Mouse (Mus musculus) kidney, adult 2 months (tissue): ENCODE data around the gene Mmgt1. TPM values are rescaled to one million over a fixed set of nuclear protein-coding genes. Genes with fewer than 3 reads are reported as not detected.
A peak's percentile ranks its signal among the peaks of the same experiment; 100 is the strongest.

Experiments used
- DNase-seq: peaks from one replicate; pipeline ENCODE4 v3.0.0; 2021
- H3K27ac ChIP-seq: fragments of 200-500 bp; 2 replicates; pipeline ENCODE4 v1.5.1; 2012; ENCODE audit warnings: low read depth, low read length, control low read depth, inconsistent platforms; ENCODE audit not compliant: insufficient read depth
- H3K27me3 ChIP-seq: fragments of 200-500 bp; replicated peaks from 2 replicates; pipeline ENCODE4 v1.6.1; 2012; ENCODE audit warnings: mild to moderate bottlenecking, moderate library complexity, low read length, inconsistent platforms; ENCODE audit not compliant: control insufficient read depth, insufficient read depth
- H3K36me3 ChIP-seq: fragments of 200-500 bp; 2 replicates; pipeline ENCODE4 v1.6.1; 2012; ENCODE audit warnings: mild to moderate bottlenecking, moderate library complexity, low read length, inconsistent platforms; ENCODE audit not compliant: control insufficient read depth, insufficient read depth
- H3K4me1 ChIP-seq: fragments of 200-500 bp; 2 replicates; pipeline ENCODE4 v1.6.1; 2011; ENCODE audit warnings: low read length; ENCODE audit not compliant: control insufficient read depth, insufficient read depth
- H3K4me3 ChIP-seq: fragments of 200-500 bp; 2 replicates; pipeline ENCODE4 v1.5.1; 2011; ENCODE audit warnings: mild to moderate bottlenecking, low read depth, low read length, control low read depth; ENCODE audit not compliant: insufficient read depth
- CTCF ChIP-seq: fragments of 200-500 bp; conservative IDR thresholded peaks from 2 replicates; pipeline ENCODE4 v1.5.1; 2011; ENCODE audit warnings: low read depth, mild to moderate bottlenecking, control low read depth, low read length, moderate library complexity, mixed read lengths; ENCODE audit not compliant: insufficient read depth, insufficient read length
- POLR2A ChIP-seq: fragments of 200-500 bp; IDR thresholded peaks from one replicate; pipeline ENCODE4 v1.6.1; 2011; ENCODE audit warnings: low read depth, low read length, control low read depth
- WGBS: fragments of 180-500 bp; shearing (Covaris S2); methylation state at CpG from one replicate; pipeline ENCODE4 v1.1.7; 2018; 5-methylcytosine and 5-hydroxymethylcytosine counted together
- polyA plus RNA-seq: library from polyadenylated mRNA; depleted of rRNA; stranded (reverse); fragments of >200 nt; gene quantifications from 2 replicates; pipeline ENCODE4 v1.2.3, GENCODE M21; 2012; rRNA removed

Mmgt1 gene
- polyA plus RNA-seq, 1 experiment, result 12.8 TPM

DNA sequence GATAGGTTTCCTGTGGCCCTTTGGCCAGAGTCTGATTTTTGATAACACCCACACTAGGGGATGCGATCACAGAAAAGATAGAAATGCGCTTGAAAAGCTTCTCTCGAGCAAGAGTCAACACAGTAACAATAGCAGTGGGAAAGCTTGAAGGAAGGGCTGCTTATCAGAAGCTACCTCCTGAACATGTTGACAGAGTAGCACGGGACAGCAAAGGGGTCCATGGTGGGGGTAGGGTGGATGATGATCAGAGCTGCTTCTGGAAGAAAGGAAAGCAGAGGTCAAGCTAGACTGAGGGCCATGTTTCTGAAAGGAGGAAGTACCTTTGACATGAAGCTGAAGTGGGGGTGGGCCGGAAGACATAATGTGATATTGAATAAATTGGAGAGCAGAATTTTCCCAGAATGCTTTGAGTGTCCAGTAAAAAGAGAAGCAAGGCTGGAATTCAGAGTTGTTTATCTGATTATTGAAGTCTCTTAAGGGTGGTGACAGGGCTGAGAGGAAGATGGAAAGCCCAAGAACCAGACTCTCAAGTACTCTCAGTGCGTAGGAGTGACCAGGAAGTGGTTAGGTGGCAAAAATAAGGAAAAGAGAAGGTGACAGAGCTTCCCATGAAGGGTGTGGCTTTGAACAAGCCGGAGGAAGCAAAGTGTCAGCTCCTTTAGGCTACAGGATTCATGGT is 9.3 kb upstream of the Mmgt1 start:
- DNase-seq, result no peak
- 78% methylated on average over 7 of the region's 7 CpGs for WGBS
- no peaks in the 10 kb centered on the region; the same call in 1 of the 2 replicates for H3K4me1 ChIP-seq
- no peaks in the 10 kb centered on the region for H3K27me3 ChIP-seq
- TF ChIP-seq POLR2A (no peak), CTCF (no peak)
- H3K27ac ChIP-seq, result no peak overlapping the region
- no peak overlapping the region for H3K4me3 ChIP-seq
- no peaks in the 10 kb centered on the region for H3K36me3 ChIP-seq

DNA sequence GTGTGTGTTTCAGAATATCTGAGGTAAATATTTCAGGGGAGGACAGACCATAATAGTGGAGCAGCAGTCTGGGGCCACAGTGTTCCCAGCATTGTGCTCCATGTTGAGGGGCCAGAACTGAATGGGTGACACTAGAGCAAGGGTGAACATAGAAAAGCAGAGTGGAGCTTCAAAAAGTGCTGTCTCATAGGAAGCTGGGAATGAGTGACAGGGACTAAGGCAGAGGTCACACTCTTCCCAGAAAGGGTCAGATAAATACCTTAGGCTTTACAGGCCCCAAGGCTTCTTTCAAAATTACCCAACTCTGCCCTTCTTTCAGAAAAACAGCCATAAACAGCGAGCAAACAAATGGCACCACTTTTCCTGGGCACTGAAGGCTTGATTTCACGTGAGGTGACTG is 8.7 kb upstream of the Mmgt1 start:
- 91% methylated on average over 2 of the region's 2 CpGs for WGBS
- no peaks in the 10 kb centered on the region for H3K27me3 ChIP-seq

DNA sequence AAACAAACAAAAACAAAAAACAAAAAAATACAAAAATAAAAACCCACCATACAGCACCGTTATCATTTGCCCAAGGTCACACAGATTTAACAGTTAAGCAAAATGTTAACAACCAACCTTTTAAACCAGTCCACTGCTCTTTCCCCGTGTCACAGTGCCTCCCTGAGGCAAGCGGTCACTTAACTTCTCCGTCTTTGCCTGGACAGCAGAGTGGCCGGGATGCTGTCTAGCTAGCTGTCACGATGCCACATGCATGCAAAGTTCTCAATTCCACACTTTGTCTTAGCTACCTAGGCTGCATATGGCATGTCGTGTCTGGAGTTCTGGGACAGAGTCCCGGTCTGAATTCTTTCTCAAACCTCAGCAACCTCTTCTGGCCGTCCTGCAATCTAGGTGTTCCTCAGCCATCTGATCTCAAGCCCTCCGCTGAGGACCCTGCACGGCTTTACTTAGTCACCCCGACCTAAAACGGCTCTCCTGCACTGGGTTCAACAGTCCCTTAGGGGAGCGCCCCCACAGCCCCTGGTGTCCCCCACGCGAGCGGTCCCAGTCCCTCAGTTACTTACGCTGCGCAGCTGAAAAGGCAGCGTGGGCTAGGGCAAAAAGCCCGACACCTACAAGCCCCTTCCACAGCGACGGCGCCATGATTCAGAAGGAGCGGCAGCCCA is 516 bp downstream of the Mmgt1 start:
- Histone ChIP-seq H3K27ac (peak overlapping the region; percentile 28; the same call in 1 of the 2 replicates), H3K27me3 (no peaks in the 10 kb centered on the region), H3K4me1 (0 out of 2 replicates have a peak, but pooled peaks cover 2% of the 10 kb centered on the region), H3K36me3 (no peaks in the 10 kb centered on the region), H3K4me3 (peak overlapping the region; percentile 89)
- TF ChIP-seq CTCF (peak; percentile 41; the same call in 1 of the 2 replicates), POLR2A (no peak)
- peak; percentile 39 for DNase-seq
- under 1% methylated on average over 25 of the region's 25 CpGs for WGBS

More for the DNA sequence above, 8.7 kb upstream of the Mmgt1 start:
- no peak for DNase-seq
- Histone ChIP-seq H3K4me3 (no peak overlapping the region), H3K27ac (no peak overlapping the region), H3K4me1 (no peaks in the 10 kb centered on the region; the same call in 1 of the 2 replicates), H3K36me3 (no peaks in the 10 kb centered on the region)
- TF ChIP-seq POLR2A (no peak), CTCF (no peak)

DNA sequence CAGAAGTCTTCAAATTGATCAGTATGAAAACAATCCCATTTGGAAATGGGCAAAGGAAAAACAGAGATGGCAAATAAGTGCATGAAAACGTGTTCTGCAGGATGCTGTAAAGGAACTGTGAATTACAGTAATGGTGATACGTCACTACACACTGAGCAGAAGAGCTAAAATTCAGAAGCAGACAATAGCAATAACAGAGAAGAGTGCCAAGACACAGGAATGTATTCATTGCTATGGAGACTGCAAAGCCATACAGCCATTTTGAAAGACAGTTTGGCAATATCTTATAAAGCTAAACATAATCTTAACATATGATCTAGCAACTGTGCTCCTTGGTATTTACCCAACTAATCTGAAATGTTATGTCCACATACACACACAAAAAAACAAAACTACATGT is 19.7 kb downstream of the Mmgt1 start:
- DNase-seq, result no peak
- 84% methylated on average over 2 of the region's 2 CpGs for WGBS
- no peak for TF ChIP-seq CTCF
- no peak for TF ChIP-seq POLR2A
- no peak overlapping the region for H3K4me3 ChIP-seq
- no peaks in the 10 kb centered on the region for H3K27me3 ChIP-seq
- no peaks in the 10 kb centered on the region for H3K36me3 ChIP-seq
- no peaks in the 10 kb centered on the region for H3K4me1 ChIP-seq
- H3K27ac ChIP-seq, result no peak overlapping the region

DNA sequence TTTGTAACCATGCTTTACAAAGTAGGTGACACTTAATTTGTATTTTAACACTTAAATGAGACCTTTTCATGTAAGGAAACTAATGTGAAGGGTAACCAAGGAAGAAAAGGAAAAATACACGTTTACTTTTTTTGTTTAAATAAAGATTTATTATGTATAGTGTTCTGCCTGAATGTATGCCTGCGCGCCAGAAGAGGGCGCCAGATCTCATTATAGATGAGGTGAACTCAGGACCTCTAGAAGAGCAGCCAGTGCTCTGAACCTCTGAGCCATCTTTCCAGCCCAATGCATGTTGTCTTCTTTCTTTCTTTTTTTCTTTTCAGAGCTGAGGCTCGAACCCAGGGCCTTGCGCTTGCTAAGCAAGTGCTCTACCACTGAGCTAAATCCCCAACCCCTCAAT is 25.4 kb downstream of the Mmgt1 start:
- H3K4me1 ChIP-seq, result no peaks in the 10 kb centered on the region
- WGBS, result 22% methylated on average over 6 of the region's 6 CpGs
- H3K27me3 ChIP-seq, result no peaks in the 10 kb centered on the region
- peak; percentile 11 for DNase-seq
- no peak overlapping the region for H3K27ac ChIP-seq
- TF ChIP-seq POLR2A, result no peak
- peak; percentile 50 for TF ChIP-seq CTCF
- H3K36me3 ChIP-seq, result no peaks in the 10 kb centered on the region
- no peak overlapping the region for H3K4me3 ChIP-seq

DNA sequence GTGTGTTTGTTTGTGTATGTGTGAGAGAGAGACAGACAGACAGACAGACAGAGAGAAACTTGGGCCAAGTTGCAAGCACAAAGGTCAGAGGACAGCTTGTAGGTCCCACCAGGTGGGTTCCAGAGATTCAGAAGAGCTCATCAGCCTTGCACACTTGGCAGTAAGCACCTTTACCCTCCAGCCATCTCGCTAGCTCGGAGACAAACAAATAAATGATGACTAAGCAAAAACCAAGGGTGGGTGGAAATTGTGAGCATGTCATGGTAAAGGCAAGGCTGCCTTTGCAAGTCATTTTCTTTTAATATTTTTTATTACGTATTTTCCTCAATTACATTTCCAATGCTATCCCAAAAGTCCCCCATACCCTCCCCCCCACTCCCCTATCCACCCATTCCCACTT is 44.3 kb downstream of the Mmgt1 start:
- Histone ChIP-seq H3K27ac (no peak overlapping the region), H3K4me1 (no peaks in the 10 kb centered on the region), H3K4me3 (no peak overlapping the region), H3K27me3 (no peaks in the 10 kb centered on the region), H3K36me3 (no peaks in the 10 kb centered on the region)
- 68% methylated on average over 3 of the region's 3 CpGs for WGBS
- DNase-seq, result no peak
- TF ChIP-seq POLR2A, result no peak
- TF ChIP-seq CTCF, result no peak

DNA sequence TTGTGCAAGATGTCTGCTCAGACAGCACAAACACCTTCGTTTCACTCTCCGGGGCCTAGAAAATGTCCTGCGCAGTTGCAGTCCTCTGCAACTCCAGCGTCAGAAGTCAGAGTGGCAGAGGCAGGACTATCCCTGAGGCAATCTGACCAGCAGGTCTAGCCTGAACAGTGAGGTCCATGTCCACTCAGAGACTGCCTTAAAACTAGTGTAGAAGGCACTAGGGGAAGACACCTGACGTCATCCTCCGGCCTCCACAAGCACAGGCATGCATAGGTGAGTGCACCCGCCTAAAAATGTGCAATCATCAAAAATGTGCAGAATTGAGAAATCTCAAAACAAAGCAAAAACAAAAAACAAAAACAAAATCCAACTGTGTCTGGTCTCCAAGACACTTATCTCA is 48.4 kb downstream of the Mmgt1 start, which contains the start of gene Gm648:
Gene Gm648 (minus strand): TSS at position 101 of the 400 bp plus-strand sequence.
- H3K27me3 ChIP-seq, result no peaks in the 10 kb centered on the region
- no peak within 1 kb of the TSS for H3K27ac ChIP-seq
- H3K36me3 ChIP-seq, result no peaks in the 10 kb centered on the region
- H3K4me1 ChIP-seq, result no peaks in the 10 kb centered on the region
- no peak for TF ChIP-seq CTCF
- TF ChIP-seq POLR2A, result no peak
- 89% methylated on average over 7 of the region's 7 CpGs for WGBS
- no peak within 1 kb of the TSS for H3K4me3 ChIP-seq
- no peak for DNase-seq

- Histone ChIP-seq H3K4me3 (no peak overlapping the region), H3K36me3 (no peaks in the 10 kb centered on the region), H3K27me3 (no peaks in the 10 kb centered on the region), H3K4me1 (no peaks in the 10 kb centered on the region), H3K27ac (no peak overlapping the region)
- TF ChIP-seq CTCF (peak; percentile 61), POLR2A (no peak)
- WGBS, result 43% methylated on average over 4 of the region's 4 CpGs
- DNase-seq, result peak; percentile 33
These were observed 60.7 kb downstream of the Mmgt1 start for GRCm38 (mm10) chrX:56537162-56537561.

Other genes with a start within 250 kb of the Mmgt1 start
- gene Smim10l2a, start 223.5 kb downstream of the Mmgt1 start, polyA plus RNA-seq, result 1.0 and 1.8 TPM in 2 replicates
- gene Gm2174, start 150.1 kb downstream of the Mmgt1 start, polyA plus RNA-seq, result not detected in 2 replicates
- 8.6 and 9.6 TPM in 2 replicates for gene Ints6l, start 143.2 kb downstream of the Mmgt1 start, polyA plus RNA-seq
- not detected in 2 replicates for gene Gm10477, start 73.3 kb downstream of the Mmgt1 start, polyA plus RNA-seq
- not detected in 2 replicates for gene Gm648, start 48.5 kb downstream of the Mmgt1 start, polyA plus RNA-seq
- 22.8 and 25.5 TPM in 2 replicates for gene Slc9a6, start 11.7 kb upstream of the Mmgt1 start, polyA plus RNA-seq
- 155 and 165 TPM in 2 replicates for gene Fhl1, start 133.7 kb upstream of the Mmgt1 start, polyA plus RNA-seq
- gene Map7d3, start 224.3 kb upstream of the Mmgt1 start, polyA plus RNA-seq, result 0.02 and 0.10 TPM in 2 replicates